Mouse (Mus musculus) liver, postnatal 0 days (tissue): Measurements from ENCODE around the gene Habp2.

ENCODE experiments used
- CTCF ChIP-seq: sonication (generic); IDR thresholded peaks from 2 replicates; pipeline ENCODE4 v1.5.1; 2016; ENCODE audit warnings: antibody characterized with exemption, low read depth
- EP300 ChIP-seq: IDR thresholded peaks from 2 replicates; pipeline ENCODE4 v1.6.1; 2016; ENCODE audit warnings: antibody characterized with exemption, low read depth, mild to moderate bottlenecking

DNA sequence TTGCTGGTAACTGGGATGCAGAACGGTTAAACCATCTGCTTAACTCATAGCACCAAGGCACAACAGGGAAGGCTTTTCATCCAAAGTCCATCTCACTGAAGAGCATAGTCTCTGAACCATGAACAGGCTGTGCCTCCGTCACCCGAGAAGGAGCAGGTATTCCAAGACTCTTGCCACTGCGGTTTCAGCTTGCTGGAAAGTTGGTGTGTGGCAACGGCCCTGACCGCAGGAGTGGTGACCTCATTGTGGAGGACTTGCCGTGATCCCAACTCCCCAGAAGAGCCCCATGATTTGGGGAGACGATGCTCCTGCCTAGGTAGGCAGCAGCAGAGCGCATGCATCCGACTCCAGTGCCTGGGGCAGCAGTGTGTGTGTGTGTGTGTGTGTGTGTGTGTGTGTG, 66.8 kb downstream of the Habp2 start:
- TF ChIP-seq CTCF: no peak
- TF ChIP-seq EP300: no peak
